Mouse (Mus musculus): ENCODE data around the gene Cdh4. TPM values are rescaled to one million over a fixed set of nuclear protein-coding genes. Genes with fewer than 3 reads are reported as not detected.

The Cdh4 gene
- total and polyA plus RNA-seq, 3 experiments, result 0.05 TPM; not detected in 2

- no peaks in the 10 kb centered on the region for H3K27me3 ChIP-seq (ENCODE audit: insufficient read depth, low read length)
- H3K4me3 ChIP-seq (ENCODE audit: low read depth, low read length), result no peak overlapping the region
- ATAC-seq (ENCODE audit: extremely low read depth, insufficient number of reproducible peaks, low FRiP score, poor library complexity, severe bottlenecking) (no peak), DNase-seq (ENCODE audit: low spot score) (no peak)
- no peaks in the 10 kb centered on the region for H3K4me1 ChIP-seq (ENCODE audit: insufficient read depth, low read depth, low read length)
- H3K9me3 ChIP-seq (replicated peaks), result peaks cover 89% of the 10 kb centered on the region
- no peaks in the 10 kb centered on the region for H3K36me3 ChIP-seq (replicated peaks)
- TF ChIP-seq GATA1 (IDR thresholded peaks at IDR 0.05; ENCODE audit: borderline replicate concordance, low read length) (no peak), TAL1 (conservative IDR thresholded peaks at IDR 0.05; ENCODE audit: low read depth, low read length) (no peak), POLR2AphosphoS5 (IDR thresholded peaks at IDR 0.05; ENCODE audit: insufficient replicate concordance, low read depth, low read length) (no peak), GATA2 (IDR thresholded peaks at IDR 0.05; ENCODE audit: borderline replicate concordance, low read depth, low read length) (no peak), CTCF (IDR thresholded peaks at IDR 0.05; ENCODE audit: low read depth, low read length) (no peak)
Observed at GRCm38 (mm10) chr2:179441086-179441485, 1.1 kb upstream of the Cdh4 start.

GRCm38 (mm10) chr2:179441717-179442116 is 514 bp upstream of the Cdh4 start:
- no peaks in the 10 kb centered on the region for H3K27me3 ChIP-seq (ENCODE audit: insufficient read depth, low read length)
- no peak for ATAC-seq (ENCODE audit: extremely low read depth, insufficient number of reproducible peaks, low FRiP score, poor library complexity, severe bottlenecking)

GRCm38 (mm10) chr2:179442541-179443225 is 452 bp downstream of the Cdh4 start:
- DNase-seq (ENCODE audit: low spot score) (no peak), ATAC-seq (ENCODE audit: extremely low read depth, insufficient number of reproducible peaks, low FRiP score, poor library complexity, severe bottlenecking) (no peak)
- Histone ChIP-seq H3K4me3 (ENCODE audit: low read depth, low read length) (no peak overlapping the region; the same call in 1 of the 2 replicates), H3K36me3 (replicated peaks) (no peaks in the 10 kb centered on the region), H3K9me3 (replicated peaks) (peaks cover 87% of the 10 kb centered on the region), H3K4me1 (ENCODE audit: insufficient read depth, low read depth, low read length) (no peaks in the 10 kb centered on the region), H3K27me3 (ENCODE audit: insufficient read depth, low read length) (no peaks in the 10 kb centered on the region)
- TF ChIP-seq POLR2AphosphoS5 (IDR thresholded peaks at IDR 0.05; ENCODE audit: insufficient replicate concordance, low read depth, low read length) (no peak), CTCF (IDR thresholded peaks at IDR 0.05; ENCODE audit: low read depth, low read length) (no peak), TAL1 (conservative IDR thresholded peaks at IDR 0.05; ENCODE audit: low read depth, low read length) (no peak), GATA1 (IDR thresholded peaks at IDR 0.05; ENCODE audit: borderline replicate concordance, low read length) (no peak), GATA2 (IDR thresholded peaks at IDR 0.05; ENCODE audit: borderline replicate concordance, low read depth, low read length) (no peak)

More at GRCm38 (mm10) chr2:179441717-179442116, 514 bp upstream of the Cdh4 start:
- no peaks in the 10 kb centered on the region for H3K36me3 ChIP-seq (replicated peaks)
- DNase-seq (ENCODE audit: low spot score), result no peak
- TF ChIP-seq TAL1 (conservative IDR thresholded peaks at IDR 0.05; ENCODE audit: low read depth, low read length) (no peak), POLR2AphosphoS5 (IDR thresholded peaks at IDR 0.05; ENCODE audit: insufficient replicate concordance, low read depth, low read length) (no peak), GATA1 (IDR thresholded peaks at IDR 0.05; ENCODE audit: borderline replicate concordance, low read length) (no peak), GATA2 (IDR thresholded peaks at IDR 0.05; ENCODE audit: borderline replicate concordance, low read depth, low read length) (no peak), CTCF (IDR thresholded peaks at IDR 0.05; ENCODE audit: low read depth, low read length) (no peak)
- H3K4me1 ChIP-seq (ENCODE audit: insufficient read depth, low read depth, low read length), result no peaks in the 10 kb centered on the region
- H3K9me3 ChIP-seq (replicated peaks), result peaks cover 89% of the 10 kb centered on the region
- H3K4me3 ChIP-seq (ENCODE audit: low read depth, low read length), result no peak overlapping the region; the same call in 1 of the 2 replicates

- H3K9me3 ChIP-seq (replicated peaks), result peaks cover 87% of the 10 kb centered on the region
- H3K4me3 ChIP-seq (ENCODE audit: low read depth, low read length), result no peak overlapping the region; the same call in 1 of the 2 replicates
- DNase-seq (ENCODE audit: low spot score), result no peak
- H3K36me3 ChIP-seq (replicated peaks), result no peaks in the 10 kb centered on the region
- TF ChIP-seq GATA1 (IDR thresholded peaks at IDR 0.05; ENCODE audit: borderline replicate concordance, low read length) (no peak), TAL1 (conservative IDR thresholded peaks at IDR 0.05; ENCODE audit: low read depth, low read length) (no peak), POLR2AphosphoS5 (IDR thresholded peaks at IDR 0.05; ENCODE audit: insufficient replicate concordance, low read depth, low read length) (no peak), GATA2 (IDR thresholded peaks at IDR 0.05; ENCODE audit: borderline replicate concordance, low read depth, low read length) (no peak), CTCF (IDR thresholded peaks at IDR 0.05; ENCODE audit: low read depth, low read length) (no peak)
- no peaks in the 10 kb centered on the region for H3K4me1 ChIP-seq (ENCODE audit: insufficient read depth, low read depth, low read length)
- no peaks in the 10 kb centered on the region for H3K27me3 ChIP-seq (ENCODE audit: insufficient read depth, low read length)
- ATAC-seq (ENCODE audit: extremely low read depth, insufficient number of reproducible peaks, low FRiP score, poor library complexity, severe bottlenecking), result no peak
Observed at GRCm38 (mm10) chr2:179443226-179443815, 1.1 kb downstream of the Cdh4 start.

- Histone ChIP-seq H3K4me3 (ENCODE audit: low read depth, low read length) (no peak overlapping the region), H3K36me3 (replicated peaks) (no peaks in the 10 kb centered on the region), H3K4me1 (ENCODE audit: insufficient read depth, low read depth, low read length) (no peaks in the 10 kb centered on the region), H3K9me3 (replicated peaks) (peaks cover 86% of the 10 kb centered on the region), H3K27me3 (ENCODE audit: insufficient read depth, low read length) (no peaks in the 10 kb centered on the region)
- TF ChIP-seq GATA2 (IDR thresholded peaks at IDR 0.05; ENCODE audit: borderline replicate concordance, low read depth, low read length) (no peak), POLR2AphosphoS5 (IDR thresholded peaks at IDR 0.05; ENCODE audit: insufficient replicate concordance, low read depth, low read length) (no peak), CTCF (IDR thresholded peaks at IDR 0.05; ENCODE audit: low read depth, low read length) (no peak), TAL1 (conservative IDR thresholded peaks at IDR 0.05; ENCODE audit: low read depth, low read length) (no peak), GATA1 (IDR thresholded peaks at IDR 0.05; ENCODE audit: borderline replicate concordance, low read length) (no peak)
- no peak for ATAC-seq (ENCODE audit: extremely low read depth, insufficient number of reproducible peaks, low FRiP score, poor library complexity, severe bottlenecking)
- DNase-seq (ENCODE audit: low spot score), result no peak
Observed at GRCm38 (mm10) chr2:179443959-179444358, 1.7 kb downstream of the Cdh4 start.

- Histone ChIP-seq H3K36me3 (replicated peaks) (no peaks in the 10 kb centered on the region), H3K27me3 (ENCODE audit: insufficient read depth, low read length) (no peaks in the 10 kb centered on the region), H3K4me3 (ENCODE audit: low read depth, low read length) (no peak overlapping the region), H3K9me3 (replicated peaks) (peaks cover 86% of the 10 kb centered on the region), H3K4me1 (ENCODE audit: insufficient read depth, low read depth, low read length) (no peaks in the 10 kb centered on the region)
- no peak for TF ChIP-seq GATA2 (IDR thresholded peaks at IDR 0.05; ENCODE audit: borderline replicate concordance, low read depth, low read length)
- no peak for TF ChIP-seq POLR2AphosphoS5 (IDR thresholded peaks at IDR 0.05; ENCODE audit: insufficient replicate concordance, low read depth, low read length)
- no peak for TF ChIP-seq TAL1 (conservative IDR thresholded peaks at IDR 0.05; ENCODE audit: low read depth, low read length)
- no peak for TF ChIP-seq GATA1 (IDR thresholded peaks at IDR 0.05; ENCODE audit: borderline replicate concordance, low read length)
- TF ChIP-seq CTCF (IDR thresholded peaks at IDR 0.05; ENCODE audit: low read depth, low read length), result no peak
- DNase-seq (ENCODE audit: low spot score) (no peak), ATAC-seq (ENCODE audit: extremely low read depth, insufficient number of reproducible peaks, low FRiP score, poor library complexity, severe bottlenecking) (no peak)
Observed at GRCm38 (mm10) chr2:179448256-179448655, 6.0 kb downstream of the Cdh4 start.
